Mouse (Mus musculus) C2C12 (cell line): ENCODE measurements around the gene Sox6.

Source experiments
- CEBPB ChIP-seq: IDR thresholded peaks from one replicate; pipeline ENCODE4 v1.6.1; 2011; ENCODE audit warnings: low read depth, mild to moderate bottlenecking, control low read depth, moderate library complexity
- CTCF ChIP-seq: IDR thresholded peaks from one replicate; pipeline ENCODE4 v1.5.1; 2011; ENCODE audit not compliant: control insufficient read depth, insufficient read depth, insufficient read length
- USF1 ChIP-seq: IDR thresholded peaks from one replicate; pipeline ENCODE4 v1.6.1; 2011; ENCODE audit warnings: low read depth, mild to moderate bottlenecking, control low read depth, moderate library complexity

- TF ChIP-seq CTCF, result no peak
- no peak for TF ChIP-seq USF1
- TF ChIP-seq CEBPB, result no peak
Measured at GRCm38 (mm10) chr7:115945516-115945915, 93.1 kb downstream of the Sox6 start.
